Mouse (Mus musculus) G1E (cell line): Measurements from ENCODE around the gene Rasl11a.

ENCODE experiments used
- CTCF ChIP-seq: IDR thresholded peaks from 2 replicates; pipeline ENCODE4 v1.5.1; 2012; ENCODE audit warnings: low read depth, low read length, inconsistent platforms, mixed read lengths
- TAL1 ChIP-seq: conservative IDR thresholded peaks from 2 replicates; pipeline ENCODE4 v1.6.1; 2012; ENCODE audit warnings: low read depth, low read length, inconsistent platforms, mixed read lengths

DNA sequence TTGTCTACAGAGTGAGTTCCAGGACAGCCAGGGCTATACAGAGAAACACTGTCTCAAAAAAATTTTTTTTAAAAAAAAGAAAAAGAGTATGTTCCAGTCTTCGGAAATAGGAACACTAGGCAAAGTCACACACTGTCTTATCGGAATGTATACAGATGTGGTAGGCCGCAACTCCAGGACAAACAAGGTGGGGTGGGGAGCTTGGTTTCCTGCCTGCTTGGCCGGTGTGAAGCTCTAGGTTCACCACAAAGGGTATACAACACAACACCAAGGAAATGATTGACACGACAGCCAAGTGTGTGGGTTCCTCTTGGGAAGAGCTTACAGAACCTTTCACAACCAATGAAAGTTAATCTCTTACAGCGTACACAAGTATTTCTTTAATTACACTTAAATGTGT is 37.4 kb downstream of the Rasl11a start:
- TF ChIP-seq CTCF (no peak), TAL1 (no peak)
